Mouse (Mus musculus) embryonic facial prominence, embryonic 12.5 days (tissue): Measurements from ENCODE around the gene Kif23. TPM values are rescaled to one million over a fixed set of nuclear protein-coding genes. Genes with fewer than 3 reads are reported as not detected.

ENCODE experiments used
- ATAC-seq: fragments of 200-750 bp; cut with Nextera tagmentation; 2 replicates; pipeline ENCODE4 v1.8.0; 2017; ENCODE audit not compliant: insufficient number of reproducible peaks, insufficient read depth, low FRiP score, low TSS enrichment
- H3K27ac ChIP-seq: fragments of 300-500 bp; sonication (generic); 2 replicates; pipeline ENCODE4 v1.5.1; 2016; ENCODE audit warnings: mild to moderate bottlenecking
- H3K27me3 ChIP-seq: fragments of 300-500 bp; sonication (generic); 2 replicates; pipeline ENCODE4 v1.6.1; 2016; ENCODE audit warnings: mild to moderate bottlenecking, moderate library complexity
- H3K36me3 ChIP-seq: fragments of 300-500 bp; sonication (generic); 2 replicates; pipeline ENCODE4 v1.6.1; 2016; ENCODE audit warnings: mild to moderate bottlenecking
- H3K4me1 ChIP-seq: fragments of 300-500 bp; sonication (generic); 2 replicates; pipeline ENCODE4 v1.6.1; 2016
- H3K4me2 ChIP-seq: fragments of 300-500 bp; sonication (generic); replicated peaks from 2 replicates; pipeline ENCODE4 v1.6.1; 2016; ENCODE audit warnings: mild to moderate bottlenecking, moderate library complexity
- H3K4me3 ChIP-seq: fragments of 300-500 bp; sonication (generic); 2 replicates; pipeline ENCODE4 v1.5.1; 2016; ENCODE audit warnings: mild to moderate bottlenecking
- H3K9ac ChIP-seq: fragments of 300-500 bp; sonication (generic); 2 replicates; pipeline ENCODE4 v1.6.1; 2016; ENCODE audit warnings: mild to moderate bottlenecking, moderate library complexity
- H3K9me3 ChIP-seq: fragments of 300-500 bp; sonication (generic); 2 replicates; pipeline ENCODE4 v1.6.1; 2016; ENCODE audit warnings: mild to moderate bottlenecking, moderate library complexity
- whole genome bisulfite sequencing: fragments of 180-500 bp; shearing (Covaris S2); methylation state at CpG from one replicate; pipeline ENCODE4 v1.1.7; 2016; 5-methylcytosine and 5-hydroxymethylcytosine counted together
- polyA plus RNA-seq: library from polyadenylated mRNA; unstranded; fragments of >200 nt; fragmentation: Nextera tagmentation; extraction: Ambion mirVana; gene quantifications from 2 replicates; pipeline ENCODE4 v1.2.1, GENCODE M21; 2016

Gene Kif23
- polyA plus RNA-seq, 1 experiment from 2014 or later = 112 TPM

DNA sequence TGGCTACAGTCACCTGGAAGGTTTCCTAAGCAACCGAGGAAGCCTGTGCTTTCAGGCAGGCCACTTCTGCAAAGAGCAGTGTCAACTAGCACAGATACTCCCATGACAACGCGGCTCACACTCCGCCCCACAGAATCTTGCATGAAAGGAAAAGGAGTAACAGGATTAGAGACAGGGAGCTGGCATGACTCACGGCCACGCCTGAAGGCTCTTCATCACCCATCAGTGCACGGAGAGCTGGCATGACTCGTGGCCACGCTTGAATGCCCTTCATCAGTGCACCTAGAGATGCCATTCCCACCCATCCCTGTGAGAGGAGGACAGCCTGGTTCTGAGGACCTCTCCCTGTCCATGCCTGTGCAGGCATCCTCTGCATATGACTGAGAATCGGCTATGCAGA lies 20.8 kb upstream of the Kif23 start:
- no peaks in the 10 kb centered on the region for H3K36me3 ChIP-seq
- H3K4me3 ChIP-seq = no peak overlapping the region
- H3K9me3 ChIP-seq = no peaks in the 10 kb centered on the region
- no peak overlapping the region for H3K27ac ChIP-seq
- no peak for ATAC-seq
- no peak overlapping the region for H3K4me2 ChIP-seq
- 81% methylated on average over 10 of the region's 10 CpGs for WGBS
- 0 out of 2 replicates have a peak, but pooled peaks cover 4% of the 10 kb centered on the region for H3K4me1 ChIP-seq
- H3K9ac ChIP-seq = no peak overlapping the region
- H3K27me3 ChIP-seq = no peaks in the 10 kb centered on the region

DNA sequence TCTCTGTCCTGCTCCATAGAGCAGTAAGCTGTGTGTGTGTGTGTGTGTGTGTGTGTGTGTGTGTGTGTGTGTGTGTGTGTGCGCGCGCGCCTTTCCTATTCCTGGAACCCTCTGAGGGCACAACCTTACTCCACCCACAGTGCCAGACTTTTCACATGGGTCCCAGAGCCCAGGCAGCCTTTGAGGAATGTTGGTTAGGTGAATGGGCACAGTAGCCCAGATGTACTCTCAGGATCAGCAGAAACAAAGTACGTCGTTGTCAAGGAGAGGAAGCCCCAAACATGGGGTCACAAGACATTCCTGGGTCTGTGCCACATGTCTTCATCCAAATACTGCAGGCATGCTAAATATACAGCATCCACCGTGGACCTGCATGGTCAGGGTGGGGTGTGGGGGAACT lies 19.4 kb upstream of the Kif23 start:
- WGBS = 91% methylated on average over 7 of the region's 7 CpGs
- ATAC-seq = no peak
- Histone ChIP-seq H3K9me3 (no peaks in the 10 kb centered on the region), H3K4me3 (no peak overlapping the region), H3K4me1 (0 out of 2 replicates have a peak, but pooled peaks cover 4% of the 10 kb centered on the region), H3K9ac (no peak overlapping the region), H3K27me3 (no peaks in the 10 kb centered on the region), H3K27ac (no peak overlapping the region), H3K4me2 (no peak overlapping the region), H3K36me3 (no peaks in the 10 kb centered on the region)

DNA sequence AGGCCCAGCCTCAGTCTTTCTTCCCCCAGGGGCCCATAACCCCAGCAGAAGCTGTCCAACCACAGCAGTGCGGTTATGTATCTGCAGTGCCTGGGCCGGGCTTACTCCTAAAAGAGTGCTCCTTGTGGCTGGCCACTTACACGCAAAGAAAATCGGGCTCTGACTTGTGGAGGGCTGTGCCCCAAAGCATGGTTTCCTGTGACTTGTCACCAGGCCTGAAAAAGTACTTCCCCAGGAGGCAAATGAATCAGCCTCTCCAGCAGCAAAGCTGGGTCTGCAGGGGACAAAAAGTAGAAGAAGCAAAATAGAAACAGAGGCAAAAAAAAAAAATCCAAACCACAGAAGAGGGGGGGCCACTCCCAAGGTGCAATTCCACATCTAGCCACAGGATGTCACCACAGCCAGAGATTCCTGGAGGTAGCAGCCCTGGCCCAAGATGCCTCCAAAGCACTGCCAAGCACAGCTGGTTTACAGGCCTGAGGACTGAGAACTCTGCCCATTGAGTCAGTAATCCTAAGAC lies 18.9 kb upstream of the Kif23 start:
- no peaks in the 10 kb centered on the region for H3K9me3 ChIP-seq
- WGBS = 25% methylated on average over 4 of the region's 4 CpGs
- no peak overlapping the region for H3K9ac ChIP-seq
- H3K4me1 ChIP-seq = 0 out of 2 replicates have a peak, but pooled peaks cover 6% of the 10 kb centered on the region
- no peak overlapping the region for H3K4me2 ChIP-seq
- H3K27me3 ChIP-seq = no peaks in the 10 kb centered on the region
- no peaks in the 10 kb centered on the region for H3K36me3 ChIP-seq
- H3K4me3 ChIP-seq = no peak overlapping the region
- 0 out of 2 replicates have a peak, but pooled peaks have one; percentile 36 for ATAC-seq
- no peak overlapping the region for H3K27ac ChIP-seq

DNA sequence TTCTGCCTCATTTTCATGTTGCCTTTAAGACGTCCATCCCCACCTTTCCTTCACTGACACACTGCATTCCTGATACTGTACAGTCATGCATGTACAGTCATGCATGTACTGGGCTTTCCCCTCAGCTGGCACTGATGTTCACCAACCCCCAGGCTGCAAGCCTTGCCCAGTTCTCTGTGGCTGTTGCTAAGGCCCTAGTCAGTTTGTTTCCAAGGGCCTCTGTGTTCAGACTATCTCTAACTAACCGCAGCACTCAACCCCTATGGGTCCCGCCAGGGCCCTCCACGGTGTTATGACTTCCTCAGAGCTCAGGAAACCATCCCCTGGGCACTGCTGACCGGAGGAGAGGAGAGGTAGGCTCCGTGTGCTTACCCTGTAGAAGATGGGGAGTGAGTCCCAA lies 16.8 kb upstream of the Kif23 start:
- WGBS = 79% methylated on average over 6 of the region's 6 CpGs

DNA sequence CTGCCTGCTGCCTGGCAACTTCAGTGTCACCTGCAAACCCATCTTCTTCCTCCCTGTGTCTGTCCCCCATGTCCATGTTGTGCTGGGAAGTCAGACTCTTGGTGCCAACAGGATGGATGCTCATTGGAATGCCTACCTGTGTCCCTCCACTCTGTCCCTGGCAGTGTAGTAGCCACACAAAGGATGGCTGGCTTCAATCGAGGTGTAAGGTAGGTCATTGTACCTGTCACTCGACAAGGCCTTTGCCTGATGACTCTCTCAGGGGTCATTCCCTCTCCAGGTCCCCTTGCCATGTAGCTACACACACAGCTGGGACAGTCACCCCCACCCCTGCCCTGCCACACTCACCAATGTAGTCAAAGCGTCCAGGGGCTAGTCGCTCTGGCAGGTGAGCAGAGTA lies 14.6 kb upstream of the Kif23 start:
- Histone ChIP-seq H3K4me2 (no peak overlapping the region), H3K4me3 (no peak overlapping the region), H3K36me3 (no peaks in the 10 kb centered on the region), H3K27ac (no peak overlapping the region), H3K4me1 (0 out of 2 replicates have a peak, but pooled peaks cover 6% of the 10 kb centered on the region), H3K27me3 (no peaks in the 10 kb centered on the region), H3K9me3 (no peaks in the 10 kb centered on the region), H3K9ac (no peak overlapping the region)
- ATAC-seq = no peak
- 81% methylated on average over 4 of the region's 4 CpGs for WGBS

More for the DNA sequence above, 16.8 kb upstream of the Kif23 start:
- Histone ChIP-seq H3K4me2 (no peak overlapping the region), H3K9ac (no peak overlapping the region), H3K9me3 (no peaks in the 10 kb centered on the region), H3K36me3 (no peaks in the 10 kb centered on the region), H3K27me3 (no peaks in the 10 kb centered on the region), H3K4me1 (0 out of 2 replicates have a peak, but pooled peaks cover 6% of the 10 kb centered on the region), H3K27ac (no peak overlapping the region), H3K4me3 (no peak overlapping the region)
- ATAC-seq = no peak

DNA sequence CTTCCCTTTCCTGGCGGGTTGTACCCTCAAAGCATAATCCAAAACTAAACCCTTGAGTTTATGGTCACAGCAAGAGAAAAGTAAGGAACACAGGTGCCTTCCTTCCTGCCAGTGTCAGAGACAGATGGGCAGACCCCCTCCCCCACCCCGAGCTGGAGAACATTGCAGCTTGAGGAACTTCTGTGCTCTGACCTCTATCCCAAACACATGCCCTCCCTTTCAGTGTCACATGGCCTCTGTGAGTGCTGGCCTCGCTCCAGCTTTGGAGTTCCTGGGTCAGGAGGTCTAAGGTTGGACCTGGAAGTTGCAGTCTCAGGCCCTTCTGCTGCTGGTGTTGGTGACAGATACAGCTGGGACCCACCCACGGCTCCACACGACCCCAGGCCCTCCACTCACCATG lies 14.2 kb upstream of the Kif23 start:
- no peak for ATAC-seq
- no peak overlapping the region for H3K4me3 ChIP-seq
- H3K9me3 ChIP-seq = no peaks in the 10 kb centered on the region
- H3K4me1 ChIP-seq = 0 out of 2 replicates have a peak, but pooled peaks cover 6% of the 10 kb centered on the region
- no peak overlapping the region for H3K27ac ChIP-seq
- H3K27me3 ChIP-seq = no peaks in the 10 kb centered on the region
- H3K4me2 ChIP-seq = no peak overlapping the region
- H3K36me3 ChIP-seq = no peaks in the 10 kb centered on the region
- H3K9ac ChIP-seq = no peak overlapping the region
- 52% methylated on average over 5 of the region's 5 CpGs for WGBS

DNA sequence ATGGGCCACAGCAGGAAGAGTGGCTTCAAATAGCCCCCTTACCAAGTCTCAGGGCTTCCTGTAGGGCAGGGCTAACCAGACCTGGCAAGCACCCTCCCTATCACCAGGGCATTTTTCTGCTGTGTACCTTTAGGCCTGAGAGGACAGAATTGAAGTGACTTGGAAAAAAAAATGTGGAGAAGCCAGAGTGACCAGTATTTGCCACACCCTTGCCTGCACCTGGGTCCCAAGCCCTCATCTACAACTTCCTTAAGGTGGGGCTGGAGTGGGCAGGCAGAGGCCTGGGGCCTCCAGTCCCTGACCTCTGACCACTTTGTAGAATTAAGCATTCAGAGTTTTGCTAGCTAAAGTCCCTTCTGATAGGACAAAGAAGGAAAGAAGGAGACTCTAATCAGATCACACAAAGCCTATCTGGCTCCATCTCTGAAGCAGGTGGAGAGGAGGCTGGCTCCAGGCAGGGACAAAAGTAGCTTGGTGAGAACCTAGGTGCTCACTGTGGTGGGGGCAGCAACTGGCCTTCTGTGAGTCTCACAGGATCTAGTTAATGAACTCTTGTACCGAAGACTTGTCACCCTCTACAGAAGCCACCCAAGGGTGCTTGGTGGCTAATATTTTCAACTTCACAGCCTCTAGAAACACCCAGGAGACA lies 13.5 kb upstream of the Kif23 start:
- no peaks in the 10 kb centered on the region for H3K27me3 ChIP-seq
- H3K4me2 ChIP-seq = no peak overlapping the region
- WGBS = 86% methylated on average over 1 of the region's 1 CpGs
- no peak overlapping the region for H3K27ac ChIP-seq
- H3K9me3 ChIP-seq = no peaks in the 10 kb centered on the region
- no peak overlapping the region for H3K9ac ChIP-seq
- no peaks in the 10 kb centered on the region for H3K36me3 ChIP-seq
- ATAC-seq = no peak
- H3K4me3 ChIP-seq = no peak overlapping the region
- H3K4me1 ChIP-seq = 0 out of 2 replicates have a peak, but pooled peaks cover 3% of the 10 kb centered on the region

DNA sequence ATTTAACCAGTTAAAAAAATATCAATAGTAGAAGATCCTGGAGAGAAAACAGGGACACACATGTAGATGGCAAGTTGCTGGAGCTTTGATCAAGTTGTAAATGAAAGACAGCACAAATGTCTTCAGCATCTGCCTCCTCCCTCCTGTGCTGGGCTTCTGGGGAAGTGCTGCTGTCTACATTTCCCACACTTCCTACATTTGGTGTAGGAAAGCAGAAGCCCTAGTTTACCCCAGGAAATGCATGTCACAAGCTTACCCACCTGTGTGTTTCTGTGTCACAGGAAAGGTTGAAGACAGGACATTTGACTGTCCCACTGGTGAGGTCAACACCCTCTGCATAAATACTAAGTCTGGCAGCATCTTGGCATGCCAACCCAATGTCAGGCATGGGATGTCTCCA lies 8.1 kb upstream of the Kif23 start:
- no peak overlapping the region for H3K9ac ChIP-seq
- ATAC-seq = no peak
- H3K4me3 ChIP-seq = no peak overlapping the region
- no peak overlapping the region for H3K27ac ChIP-seq
- no peaks in the 10 kb centered on the region for H3K4me1 ChIP-seq
- no peaks in the 10 kb centered on the region for H3K36me3 ChIP-seq
- no peaks in the 10 kb centered on the region for H3K9me3 ChIP-seq
- H3K4me2 ChIP-seq = no peak overlapping the region
- no peaks in the 10 kb centered on the region for H3K27me3 ChIP-seq

DNA sequence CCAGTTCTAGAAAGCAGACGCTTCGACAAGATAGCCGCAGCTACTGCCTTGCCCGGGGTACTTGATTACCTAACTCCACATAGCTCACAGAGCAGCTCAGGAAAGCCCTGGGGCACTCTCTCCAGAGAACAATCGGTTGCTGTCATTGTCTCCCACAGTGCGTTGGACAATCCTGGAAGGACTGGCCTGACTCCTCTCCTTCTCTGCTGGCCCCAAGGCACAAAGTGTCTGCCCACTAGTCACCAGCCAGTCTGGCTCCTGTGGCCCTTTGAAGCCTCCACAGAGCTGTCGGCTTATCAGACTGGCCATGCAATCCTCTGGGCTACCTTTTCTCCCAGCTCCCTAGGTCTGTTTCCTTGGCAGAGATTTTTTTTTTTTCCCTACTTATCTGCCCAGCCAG lies 5.7 kb upstream of the Kif23 start:
- Histone ChIP-seq H3K4me2 (no peak overlapping the region), H3K9ac (no peak overlapping the region), H3K4me3 (no peak overlapping the region), H3K36me3 (no peaks in the 10 kb centered on the region), H3K4me1 (0 out of 2 replicates have a peak, but pooled peaks cover 6% of the 10 kb centered on the region), H3K27me3 (no peaks in the 10 kb centered on the region), H3K9me3 (no peaks in the 10 kb centered on the region), H3K27ac (no peak overlapping the region)
- ATAC-seq = no peak
- 28% methylated on average over 7 of the region's 7 CpGs for WGBS

DNA sequence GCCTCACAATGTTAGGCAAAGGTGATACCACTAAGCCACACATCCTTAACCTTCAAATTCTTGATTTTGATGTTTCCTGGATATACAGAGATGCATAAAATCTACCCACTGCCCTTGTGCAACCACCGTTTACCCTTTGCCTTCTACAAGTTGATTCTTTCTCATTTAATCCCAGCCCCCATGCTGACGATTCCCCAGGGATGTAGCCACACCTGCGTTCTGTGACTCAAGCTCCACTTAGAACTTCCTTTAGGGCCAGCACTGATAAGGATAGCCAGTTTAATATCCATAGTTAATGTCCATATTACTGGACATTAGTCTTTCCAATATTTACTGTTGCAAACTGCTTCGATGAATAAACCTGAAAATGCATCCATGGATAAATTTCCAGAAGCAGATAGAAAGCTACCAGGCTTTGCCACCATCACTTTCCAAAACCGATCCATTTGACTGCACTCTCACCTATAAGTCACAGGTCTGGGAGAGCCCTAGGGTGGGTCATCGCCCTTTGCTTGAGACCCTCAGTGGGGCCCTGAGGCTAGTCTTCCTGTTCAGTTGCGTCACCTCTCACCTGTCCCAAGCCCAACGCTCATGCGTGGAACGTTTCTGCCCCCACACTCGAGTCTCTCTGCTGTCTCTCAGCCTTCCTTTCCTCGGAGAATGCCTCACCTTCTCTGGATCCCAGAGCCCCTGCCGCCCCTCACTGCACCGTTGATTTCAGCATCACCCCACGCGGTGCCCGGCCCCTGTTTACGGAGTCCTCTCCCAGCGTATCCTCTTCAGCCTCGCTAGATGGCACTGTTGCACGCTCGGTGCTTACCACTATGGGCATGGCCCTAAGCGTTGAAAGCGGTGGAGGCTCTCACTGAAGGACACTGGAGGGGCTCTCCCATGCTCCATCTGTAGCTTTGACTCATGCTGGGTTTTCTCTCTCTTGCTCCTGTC lies 1.1 kb upstream of the Kif23 start:
- 6% methylated on average over 24 of the region's 24 CpGs for WGBS
- Histone ChIP-seq H3K9me3 (no peaks in the 10 kb centered on the region), H3K4me3 (peak overlapping the region; percentile 81), H3K27me3 (no peaks in the 10 kb centered on the region), H3K4me2 (peak overlapping the region; percentile 91), H3K9ac (peak overlapping the region; percentile 33), H3K36me3 (peaks cover 3% of the 10 kb centered on the region; the same call in 1 of the 2 replicates), H3K27ac (no peak overlapping the region), H3K4me1 (peaks cover 15% of the 10 kb centered on the region; the same call in 1 of the 2 replicates)
- ATAC-seq = peak; percentile 79

DNA sequence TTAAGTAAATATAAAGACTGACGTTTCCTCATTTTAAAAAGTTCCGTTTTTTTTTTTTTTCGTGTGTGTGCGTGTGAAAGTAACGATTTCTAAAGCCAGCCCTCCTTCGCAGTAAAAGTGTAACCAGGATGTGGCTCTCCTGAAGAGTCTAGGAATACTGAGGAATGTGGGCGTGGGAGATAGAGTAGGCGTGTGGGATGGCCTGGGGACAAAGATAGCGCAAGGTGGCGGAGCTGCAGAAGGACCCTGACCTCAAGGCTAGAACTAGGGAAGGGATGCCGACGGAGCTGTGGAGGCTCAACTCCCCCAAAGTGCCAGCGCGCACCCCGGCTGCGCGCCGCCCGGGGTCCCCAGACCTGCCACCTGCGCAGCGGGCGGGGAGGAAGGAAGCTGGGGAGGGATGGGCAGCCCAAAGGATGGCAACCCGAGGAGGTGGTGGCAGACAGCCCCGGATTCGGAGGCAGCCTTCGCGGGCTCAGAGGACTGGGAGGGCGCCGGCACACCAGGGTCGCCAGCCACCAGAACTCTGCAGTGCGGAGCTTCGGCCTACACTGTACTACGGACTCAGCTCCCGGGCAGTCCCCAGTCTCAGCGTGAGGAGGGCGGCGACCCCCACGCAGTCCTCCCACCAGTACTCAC lies 482 bp downstream of the Kif23 start:
- H3K4me1 ChIP-seq = peaks cover 15% of the 10 kb centered on the region; the same call in 1 of the 2 replicates
- H3K27ac ChIP-seq = peak overlapping the region; percentile 84
- no peaks in the 10 kb centered on the region for H3K9me3 ChIP-seq
- 0% methylated on average over 38 of the region's 38 CpGs for WGBS
- peak overlapping the region; percentile 72 for H3K9ac ChIP-seq
- peak overlapping the region; percentile 91 for H3K4me2 ChIP-seq
- H3K27me3 ChIP-seq = no peaks in the 10 kb centered on the region
- peak overlapping the region; percentile 81 for H3K4me3 ChIP-seq
- H3K36me3 ChIP-seq = peaks cover 11% of the 10 kb centered on the region
- ATAC-seq = peak; percentile 87
